Mouse (Mus musculus) small intestine, adult 2 months (tissue): ENCODE data around the gene Dtx4. TPM values are rescaled to one million over a fixed set of nuclear protein-coding genes. Genes with fewer than 3 reads are reported as not detected.

Experiments
- H3K27ac ChIP-seq: fragments of 200-500 bp; 2 replicates; pipeline ENCODE4 v1.5.1; 2012; ENCODE audit warnings: low read depth, low read length, control low read depth, inconsistent platforms; ENCODE audit not compliant: insufficient read depth
- H3K27me3 ChIP-seq: fragments of 200-500 bp; 2 replicates; pipeline ENCODE4 v1.6.1; 2012; ENCODE audit warnings: mild to moderate bottlenecking, moderate library complexity, low read length, inconsistent platforms; ENCODE audit not compliant: control insufficient read depth, insufficient read depth
- H3K36me3 ChIP-seq: fragments of 200-500 bp; 2 replicates; pipeline ENCODE4 v1.6.1; 2012; ENCODE audit warnings: mild to moderate bottlenecking, low read length, control low read depth, inconsistent platforms; ENCODE audit not compliant: control insufficient read depth, insufficient read depth
- H3K4me1 ChIP-seq: fragments of 200-500 bp; 2 replicates; pipeline ENCODE4 v1.6.1; 2012; ENCODE audit warnings: low read length, inconsistent platforms, mixed read lengths; ENCODE audit not compliant: control insufficient read depth, insufficient read depth, insufficient read length
- H3K4me3 ChIP-seq: fragments of 200-500 bp; 2 replicates; pipeline ENCODE4 v1.5.1; 2012; ENCODE audit warnings: low read depth, mild to moderate bottlenecking, control low read depth, inconsistent platforms, low read length, moderate library complexity
- CTCF ChIP-seq: fragments of 200-500 bp; IDR thresholded peaks from 2 replicates; pipeline ENCODE4 v1.5.1; 2012; ENCODE audit warnings: low read depth, mild to moderate bottlenecking, control low read depth, inconsistent platforms, low read length, moderate library complexity, mixed read lengths; ENCODE audit not compliant: insufficient replicate concordance, insufficient read length; ENCODE audit errors: extremely low read depth
- POLR2A ChIP-seq: fragments of 200-500 bp; IDR thresholded peaks from 2 replicates; pipeline ENCODE4 v1.6.1; 2012; ENCODE audit warnings: low read depth, mild to moderate bottlenecking, control low read depth, inconsistent platforms, low read length, moderate library complexity
- WGBS: fragments of 180-500 bp; shearing (Covaris S2); methylation state at CpG from one replicate; pipeline ENCODE4 v1.1.7; 2018; 5-methylcytosine and 5-hydroxymethylcytosine counted together
- polyA plus RNA-seq: library from polyadenylated mRNA; depleted of rRNA; stranded (reverse); fragments of >200 nt; gene quantifications from 2 replicates; pipeline ENCODE4 v1.2.3, GENCODE M21; 2012

Dtx4 gene
- polyA plus RNA-seq, 1 experiment: 11.1 TPM

- H3K27ac ChIP-seq: peak overlapping the region; percentile 81
- no peaks in the 10 kb centered on the region for H3K27me3 ChIP-seq
- peaks cover 25% of the 10 kb centered on the region for H3K4me1 ChIP-seq
- 9% methylated on average over 3 of the region's 3 CpGs for whole genome bisulfite sequencing
- TF ChIP-seq POLR2A (no peak), CTCF (no peak)
- H3K4me3 ChIP-seq: no peak overlapping the region
- peaks cover 9% of the 10 kb centered on the region for H3K36me3 ChIP-seq
Observed at GRCm38 (mm10) chr19:12471866-12472265, 29.4 kb downstream of the Dtx4 start.

- 75% methylated on average over 5 of the region's 5 CpGs for WGBS
- H3K27me3 ChIP-seq: no peaks in the 10 kb centered on the region
- peaks cover 9% of the 10 kb centered on the region for H3K36me3 ChIP-seq
- peaks cover 4% of the 10 kb centered on the region; the same call in 1 of the 2 replicates for H3K4me1 ChIP-seq
- TF ChIP-seq POLR2A (no peak), CTCF (peak; percentile 38; the same call in 1 of the 2 replicates)
- H3K4me3 ChIP-seq: no peak overlapping the region
- H3K27ac ChIP-seq: no peak overlapping the region
Observed at GRCm38 (mm10) chr19:12467436-12467835, 33.8 kb downstream of the Dtx4 start.

DNA sequence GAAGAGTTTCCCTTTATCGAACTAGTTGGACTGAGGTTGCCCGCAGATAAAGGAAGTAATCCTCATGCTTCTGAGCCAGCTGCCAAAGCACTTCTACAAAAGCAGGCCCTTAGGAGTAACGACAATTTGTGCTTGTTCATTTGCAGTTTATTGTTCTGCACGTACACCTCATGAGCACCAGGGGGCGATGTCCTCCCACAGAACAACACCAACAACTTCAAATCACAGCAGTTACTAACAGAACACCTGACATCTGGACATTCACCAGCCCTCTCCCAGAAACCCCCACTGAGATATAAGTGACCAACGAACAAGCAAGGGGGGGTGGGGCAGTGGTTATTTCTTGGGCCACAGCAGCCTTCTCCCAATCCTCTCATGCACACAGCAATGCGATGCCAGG is 35.0 kb downstream of the Dtx4 start:
- TF ChIP-seq CTCF (peak; percentile 66; the same call in 1 of the 2 replicates), POLR2A (no peak)
- H3K27ac ChIP-seq: no peak overlapping the region
- 14% methylated on average over 7 of the region's 7 CpGs for WGBS
- H3K36me3 ChIP-seq: peaks cover 9% of the 10 kb centered on the region
- H3K27me3 ChIP-seq: no peaks in the 10 kb centered on the region
- H3K4me1 ChIP-seq: no peaks in the 10 kb centered on the region
- no peak overlapping the region for H3K4me3 ChIP-seq

DNA sequence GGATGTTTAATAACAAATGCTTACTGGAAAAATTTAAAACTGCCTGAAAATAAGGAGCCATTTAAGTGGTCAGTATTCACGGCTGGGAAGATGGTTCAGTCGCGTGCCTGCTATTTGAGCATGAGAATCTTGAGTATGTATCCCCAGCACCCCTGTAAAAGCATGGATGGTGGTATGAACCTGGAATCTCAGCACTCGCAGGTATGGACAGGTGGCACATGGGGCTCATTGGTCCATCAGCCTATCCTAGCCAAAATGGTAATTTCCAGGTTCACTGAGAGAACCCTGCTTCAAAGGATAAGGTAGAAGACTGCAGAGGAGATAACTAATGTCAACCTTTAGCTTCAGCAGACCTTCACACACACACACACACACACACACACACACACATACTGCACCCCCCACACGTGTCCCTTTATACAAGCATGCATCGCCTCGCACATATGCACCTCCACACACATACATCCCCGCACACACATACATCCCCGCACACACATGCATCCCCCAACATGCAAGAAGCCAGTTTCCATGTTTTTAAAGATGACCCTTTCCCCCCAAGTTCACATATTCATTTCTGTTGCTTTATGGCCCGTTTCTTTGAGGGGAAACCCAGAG is 35.6 kb downstream of the Dtx4 start:
- Histone ChIP-seq H3K27ac (no peak overlapping the region), H3K27me3 (no peaks in the 10 kb centered on the region), H3K36me3 (peaks cover 9% of the 10 kb centered on the region), H3K4me1 (no peaks in the 10 kb centered on the region), H3K4me3 (no peak overlapping the region)
- WGBS: 89% methylated on average over 10 of the region's 10 CpGs
- TF ChIP-seq CTCF (no peak), POLR2A (no peak)

- Histone ChIP-seq H3K4me1 (no peaks in the 10 kb centered on the region), H3K36me3 (peaks cover 8% of the 10 kb centered on the region), H3K4me3 (no peak overlapping the region), H3K27ac (no peak overlapping the region), H3K27me3 (no peaks in the 10 kb centered on the region)
- TF ChIP-seq POLR2A: no peak
- no peak for TF ChIP-seq CTCF
- WGBS: 34% methylated on average over 4 of the region's 4 CpGs
Observed at GRCm38 (mm10) chr19:12464674-12465073, 36.6 kb downstream of the Dtx4 start.

DNA sequence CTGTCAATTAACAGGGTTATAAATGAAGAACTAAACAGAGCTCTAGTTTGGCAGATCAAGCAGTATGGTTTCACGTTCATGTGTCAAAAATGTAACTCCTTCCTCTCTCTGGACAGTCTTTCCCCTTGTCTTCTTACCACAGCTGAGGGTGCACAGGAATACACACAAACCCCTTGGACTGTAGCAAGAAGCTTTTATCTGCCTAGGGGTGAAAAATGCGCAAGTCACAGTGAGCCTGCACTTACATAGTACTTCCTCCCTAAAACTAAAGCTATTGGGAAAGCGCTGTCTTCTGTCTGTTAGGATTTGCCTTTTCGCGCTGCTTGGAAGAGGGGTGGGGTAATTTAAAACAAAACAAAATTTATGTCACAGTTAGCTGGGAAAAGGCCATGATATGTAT is 37.1 kb downstream of the Dtx4 start:
- TF ChIP-seq POLR2A (no peak), CTCF (no peak)
- Histone ChIP-seq H3K27me3 (no peaks in the 10 kb centered on the region), H3K27ac (peak overlapping the region; percentile 64), H3K36me3 (0 out of 2 replicates have a peak, but pooled peaks cover 3% of the 10 kb centered on the region), H3K4me3 (no peak overlapping the region), H3K4me1 (no peaks in the 10 kb centered on the region)
- WGBS: 74% methylated on average over 5 of the region's 5 CpGs

- WGBS: 17% methylated on average over 1 of the region's 1 CpGs
- no peak for TF ChIP-seq POLR2A
- no peak for TF ChIP-seq CTCF
- H3K36me3 ChIP-seq: 0 out of 2 replicates have a peak, but pooled peaks cover 2% of the 10 kb centered on the region
- H3K4me3 ChIP-seq: no peak overlapping the region
- peak overlapping the region; percentile 56 for H3K27ac ChIP-seq
- no peaks in the 10 kb centered on the region for H3K27me3 ChIP-seq
- H3K4me1 ChIP-seq: no peaks in the 10 kb centered on the region
Observed at GRCm38 (mm10) chr19:12463722-12464035, 37.6 kb downstream of the Dtx4 start.
